Mouse (Mus musculus): Measurements from ENCODE around the gene Sorcs3.

DNA sequence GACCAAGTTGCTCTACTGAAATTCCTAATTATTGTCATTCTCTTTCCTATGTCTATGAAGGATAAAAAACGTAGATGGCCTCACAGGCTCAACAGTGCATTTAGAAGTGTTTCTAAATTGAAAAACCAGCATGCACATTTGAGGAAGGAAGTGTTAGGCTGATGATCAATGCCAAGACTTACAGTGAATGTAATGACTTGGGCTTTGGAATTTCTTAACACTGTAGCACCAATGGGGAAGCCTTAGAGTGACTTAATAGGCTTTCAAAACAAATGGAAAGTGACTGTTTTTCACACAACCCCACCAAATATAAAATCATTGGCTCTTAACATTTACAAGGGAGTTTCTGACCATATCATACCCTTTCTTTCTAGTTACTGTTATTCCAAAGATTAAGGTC, 232.6 kb downstream of the Sorcs3 start:
- TF ChIP-seq CTCF (IDR thresholded peaks at IDR 0.05; ENCODE audit: control insufficient read depth, insufficient read depth, low read length) (no peak), POLR2A (IDR thresholded peaks at IDR 0.05; ENCODE audit: borderline replicate concordance, control insufficient read depth, low read depth, low read length) (no peak)
